Mouse (Mus musculus) neural tube, embryonic 11.5 days (tissue): ENCODE results near the gene Creb3l1. TPM values are rescaled to one million over a fixed set of nuclear protein-coding genes. Genes with fewer than 3 reads are reported as not detected.

ENCODE experiments used
- ATAC-seq: fragments of 200-750 bp; cut with Nextera tagmentation; 2 replicates; pipeline ENCODE4 v1.8.0; 2017; ENCODE audit warnings: moderate number of reproducible peaks, mild to moderate bottlenecking, moderate TSS enrichment, moderate library complexity; ENCODE audit not compliant: insufficient read depth, low FRiP score, low TSS enrichment
- DNase-seq: peaks from one replicate; pipeline ENCODE4 v3.0.0-alpha.2; 2015; ENCODE audit warnings: low spot score
- H3K27ac ChIP-seq: fragments of 300-500 bp; sonication (generic); 2 replicates; pipeline ENCODE4 v1.5.1; 2014; ENCODE audit warnings: low read depth, mild to moderate bottlenecking, low read length
- H3K27me3 ChIP-seq: fragments of 300-500 bp; sonication (generic); 2 replicates; pipeline ENCODE4 v1.6.1; 2014; ENCODE audit warnings: mild to moderate bottlenecking, low read length, mixed read lengths; ENCODE audit not compliant: control insufficient read depth, insufficient read depth
- H3K36me3 ChIP-seq: fragments of 300-500 bp; sonication (generic); 2 replicates; pipeline ENCODE4 v1.6.1; 2014; ENCODE audit warnings: mild to moderate bottlenecking, low read length, moderate library complexity, mixed read lengths; ENCODE audit not compliant: control insufficient read depth, insufficient read depth
- H3K4me1 ChIP-seq: fragments of 300-500 bp; sonication (generic); 2 replicates; pipeline ENCODE4 v1.6.1; 2014; ENCODE audit warnings: low read length, mixed read lengths; ENCODE audit not compliant: control insufficient read depth, insufficient read depth
- H3K4me2 ChIP-seq: fragments of 300-500 bp; sonication (generic); 2 replicates; pipeline ENCODE4 v1.6.1; 2014; ENCODE audit warnings: low read depth, mild to moderate bottlenecking, moderate library complexity
- H3K4me3 ChIP-seq: fragments of 300-500 bp; sonication (generic); 2 replicates; pipeline ENCODE4 v1.5.1; 2014; ENCODE audit warnings: low read depth, low read length
- H3K9ac ChIP-seq: fragments of 300-500 bp; sonication (generic); 2 replicates; pipeline ENCODE4 v1.6.1; 2014; ENCODE audit warnings: mild to moderate bottlenecking, low read length
- H3K9me3 ChIP-seq: fragments of 300-500 bp; sonication (generic); 2 replicates; pipeline ENCODE4 v1.6.1; 2016; ENCODE audit warnings: low read length; ENCODE audit not compliant: control insufficient read depth
- WGBS: fragments of 180-500 bp; shearing (Covaris S2); extraction: QIAGEN DNeasy Blood & Tissue Kit; methylation state at CpG from one replicate; pipeline ENCODE4 v1.1.7; 2014; 5-methylcytosine and 5-hydroxymethylcytosine counted together
- polyA plus RNA-seq: library from polyadenylated mRNA; unstranded; fragments of >200 nt; fragmentation: Nextera tagmentation; extraction: Ambion mirVana; gene quantifications from 2 replicates; pipeline ENCODE4 v1.2.1, GENCODE M21; 2014

Gene Creb3l1
- polyA plus RNA-seq, 1 experiment from 2014 or later, result 2.0 TPM

DNA sequence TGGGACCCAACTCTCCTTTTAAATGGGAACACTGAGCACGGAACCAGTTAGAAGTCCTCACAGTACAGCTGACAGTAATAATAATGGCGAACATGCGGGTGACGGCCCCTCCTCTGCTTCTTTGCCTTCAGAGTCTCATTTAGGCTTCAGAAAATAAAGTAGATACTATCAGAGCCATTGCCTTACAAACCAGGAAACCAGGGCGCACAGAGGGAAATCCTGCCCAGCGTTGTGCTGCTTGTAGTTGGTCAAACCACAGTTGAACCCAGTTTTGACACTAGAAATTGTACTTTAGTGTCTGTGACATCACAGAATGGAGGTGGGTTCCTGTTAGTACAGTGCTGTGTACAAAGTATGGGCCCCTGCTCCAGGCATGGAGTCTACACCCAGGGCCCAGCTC lies 10.1 kb downstream of the Creb3l1 start:
- no peaks in the 10 kb centered on the region for H3K36me3 ChIP-seq
- no peak overlapping the region for H3K27ac ChIP-seq
- H3K4me3 ChIP-seq, result no peak overlapping the region
- H3K9ac ChIP-seq, result no peak overlapping the region
- ATAC-seq (no peak), DNase-seq (no peak)
- H3K27me3 ChIP-seq, result no peaks in the 10 kb centered on the region
- no peaks in the 10 kb centered on the region for H3K9me3 ChIP-seq
- H3K4me2 ChIP-seq, result no peak overlapping the region
- no peaks in the 10 kb centered on the region for H3K4me1 ChIP-seq
- WGBS, result 90% methylated on average over 6 of the region's 6 CpGs

DNA sequence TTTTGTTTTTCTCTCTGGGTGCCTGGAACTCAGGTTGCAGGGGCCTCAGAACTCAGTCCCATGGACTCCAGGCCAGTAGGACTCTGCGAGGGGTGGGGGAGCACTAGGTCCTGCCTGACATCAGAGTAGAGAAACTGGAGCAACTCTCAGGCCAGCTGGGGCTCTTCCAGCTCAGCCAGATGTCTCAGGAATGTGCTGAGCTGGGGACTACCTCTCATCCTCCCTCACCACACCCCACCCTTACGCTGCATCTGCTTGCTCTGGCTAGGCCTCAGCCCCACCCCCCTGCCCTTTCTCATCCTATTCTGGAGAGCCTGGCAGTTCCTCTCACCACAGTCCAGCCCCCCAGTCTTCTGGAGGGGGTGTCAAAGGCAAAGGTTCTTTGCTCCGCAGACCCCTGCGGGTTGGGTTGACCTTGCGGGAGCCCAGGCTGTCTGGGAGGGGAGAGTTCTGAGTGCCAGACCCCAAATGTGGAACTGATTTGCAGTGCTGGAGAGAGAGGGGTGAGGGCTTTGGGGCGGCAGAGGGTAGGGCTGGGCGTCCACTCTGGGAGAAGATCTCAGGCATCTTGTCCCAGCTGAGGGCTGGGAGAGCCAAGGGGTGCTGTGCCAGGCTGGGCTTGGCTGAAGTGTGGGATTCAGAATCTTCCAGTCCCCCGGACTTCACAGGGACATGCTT lies 11.4 kb downstream of the Creb3l1 start:
- H3K9me3 ChIP-seq, result no peaks in the 10 kb centered on the region
- ATAC-seq, result no peak
- 38% methylated on average over 8 of the region's 8 CpGs for WGBS
- no peak overlapping the region for H3K27ac ChIP-seq
- no peak overlapping the region for H3K9ac ChIP-seq
- no peaks in the 10 kb centered on the region for H3K27me3 ChIP-seq
- no peaks in the 10 kb centered on the region; the same call in 1 of the 2 replicates for H3K4me1 ChIP-seq
- no peaks in the 10 kb centered on the region for H3K36me3 ChIP-seq
- H3K4me3 ChIP-seq, result no peak overlapping the region
- H3K4me2 ChIP-seq, result no peak overlapping the region
- peak; percentile 28 for DNase-seq

DNA sequence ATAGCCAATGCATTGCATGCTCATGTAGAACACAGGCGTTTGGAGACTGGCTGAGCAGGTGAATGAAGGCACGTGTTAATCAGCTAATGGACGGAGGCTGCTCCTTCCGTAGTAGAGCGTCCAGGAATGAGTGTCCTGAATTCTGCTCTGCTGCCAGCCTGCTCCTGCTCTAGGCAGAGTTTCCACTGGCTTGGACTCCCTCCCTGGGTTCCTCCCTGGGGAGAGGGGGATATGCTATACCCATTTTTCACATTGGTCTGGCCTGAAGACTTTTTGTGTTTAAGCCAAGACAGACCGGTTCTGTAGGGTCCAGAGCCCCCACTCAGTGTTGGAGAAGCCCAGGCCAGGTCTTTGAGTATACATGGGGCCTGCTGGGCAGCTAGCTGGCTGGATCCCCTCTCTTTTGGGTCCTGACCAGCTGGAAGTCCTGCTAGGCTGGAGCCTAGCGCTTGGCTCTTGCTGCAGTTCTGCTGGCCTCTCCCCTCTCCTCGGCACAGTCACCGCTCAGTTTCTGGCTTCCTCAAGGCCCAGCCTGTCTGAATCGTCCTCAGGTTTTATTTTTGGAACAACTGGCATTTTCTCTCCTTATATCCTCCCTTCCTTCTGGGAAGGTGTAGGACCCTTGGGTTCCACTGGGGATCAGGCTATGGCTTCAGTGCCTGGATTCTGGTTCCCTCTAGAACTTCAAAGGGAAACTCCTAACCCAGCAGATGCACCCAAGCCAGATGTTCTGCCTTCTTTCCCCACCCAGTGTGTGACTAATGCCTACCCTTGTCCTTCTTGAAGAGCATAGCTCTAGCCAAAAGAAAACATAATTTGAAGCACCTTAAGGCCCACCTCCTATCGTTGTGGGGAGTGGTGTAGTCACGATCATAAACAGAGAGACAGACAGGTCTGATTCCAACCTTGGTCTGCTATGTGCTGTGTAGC lies 12.6 kb downstream of the Creb3l1 start:
- DNase-seq (no peak), ATAC-seq (no peak)
- 85% methylated on average over 12 of the region's 12 CpGs for WGBS
- Histone ChIP-seq H3K27ac (no peak overlapping the region), H3K4me2 (no peak overlapping the region), H3K4me1 (peaks cover 6% of the 10 kb centered on the region; the same call in 1 of the 2 replicates), H3K27me3 (no peaks in the 10 kb centered on the region), H3K9me3 (no peaks in the 10 kb centered on the region), H3K9ac (no peak overlapping the region), H3K36me3 (no peaks in the 10 kb centered on the region), H3K4me3 (no peak overlapping the region)

DNA sequence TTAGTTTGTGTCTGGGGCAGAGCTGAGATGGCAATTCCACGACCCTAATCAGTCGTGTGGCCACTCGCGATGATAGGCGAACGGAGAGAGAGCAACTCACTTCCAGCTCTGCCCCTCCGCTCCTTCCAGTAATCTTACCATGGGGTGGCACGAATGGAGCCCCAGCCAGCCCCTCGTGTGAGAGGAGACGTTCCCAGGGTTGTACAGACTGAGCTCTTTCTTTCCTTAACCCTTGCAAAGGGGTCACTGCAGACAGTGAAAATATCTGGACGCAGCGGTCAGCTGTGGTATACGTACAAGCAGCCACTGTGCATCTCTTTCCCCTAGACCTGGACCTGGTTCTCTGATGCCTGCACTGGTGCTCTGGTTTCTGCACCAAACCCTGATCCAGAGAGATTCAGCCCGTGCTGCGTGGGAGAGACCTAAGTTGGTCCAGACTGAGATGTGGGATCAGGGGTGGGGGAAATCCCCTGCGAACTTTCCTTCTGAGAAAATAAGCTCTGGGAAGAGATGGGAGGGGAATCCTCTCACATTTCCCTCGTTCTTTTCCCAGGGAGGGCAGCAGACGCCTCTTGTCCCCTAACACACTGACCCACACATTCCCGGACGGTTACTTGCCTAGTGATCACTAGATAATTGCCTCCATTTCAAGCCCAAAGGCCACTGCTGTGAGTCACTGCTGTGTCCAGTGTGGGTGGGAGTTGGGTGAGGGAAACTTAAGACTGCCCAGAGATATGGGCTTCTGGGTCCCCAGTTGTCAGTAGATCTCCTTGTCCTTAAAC lies 15.5 kb downstream of the Creb3l1 start:
- peaks cover 6% of the 10 kb centered on the region; the same call in 1 of the 2 replicates for H3K4me1 ChIP-seq
- H3K27me3 ChIP-seq, result no peaks in the 10 kb centered on the region
- no peaks in the 10 kb centered on the region for H3K9me3 ChIP-seq
- peak overlapping the region; percentile 82 for H3K4me2 ChIP-seq
- peak overlapping the region; percentile 41 for H3K4me3 ChIP-seq
- H3K27ac ChIP-seq, result no peak overlapping the region
- WGBS, result 3% methylated on average over 20 of the region's 20 CpGs
- ATAC-seq (peak; percentile 29), DNase-seq (no peak)
- no peaks in the 10 kb centered on the region for H3K36me3 ChIP-seq
- H3K9ac ChIP-seq, result peak overlapping the region; percentile 60

DNA sequence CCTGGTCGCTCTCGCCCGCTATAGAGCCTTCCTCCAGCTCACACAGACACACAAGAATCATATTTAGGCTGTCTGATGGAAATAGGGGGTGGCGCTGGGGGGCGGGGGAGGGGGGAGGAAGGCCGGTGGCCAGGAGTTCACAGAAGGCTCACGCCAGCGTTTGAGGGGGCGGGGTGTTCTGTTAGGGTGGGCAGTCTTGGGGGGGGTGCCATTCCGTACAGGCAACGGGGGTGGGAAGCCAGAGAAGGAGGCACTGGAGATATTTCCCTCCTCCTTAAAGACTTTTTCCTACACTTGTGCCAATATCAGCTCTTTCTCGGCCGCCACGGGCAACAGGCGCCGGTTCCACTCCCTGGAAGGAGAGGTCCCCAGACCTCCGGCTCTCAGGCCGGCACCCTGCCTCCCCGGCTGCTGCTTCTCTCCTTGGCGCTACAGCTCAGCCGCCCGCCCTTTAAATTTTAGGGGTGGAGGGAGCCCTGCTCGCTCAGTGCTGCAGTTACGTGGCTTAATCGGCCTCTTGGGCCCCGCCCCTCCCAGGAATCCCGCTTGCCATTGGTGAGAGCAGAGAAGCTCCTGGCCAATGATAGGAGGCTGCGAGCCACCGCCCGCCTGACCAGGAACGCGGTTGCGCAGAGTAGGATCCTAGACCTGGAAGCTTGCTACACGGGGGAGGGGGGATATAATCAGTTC lies 16.2 kb downstream of the Creb3l1 start:
- Histone ChIP-seq H3K4me3 (peak overlapping the region; percentile 41), H3K27ac (0 out of 2 replicates have a peak overlapping the region, but pooled peaks have one; percentile 11), H3K4me2 (peak overlapping the region; percentile 82), H3K4me1 (peaks cover 6% of the 10 kb centered on the region; the same call in 1 of the 2 replicates), H3K9ac (peak overlapping the region; percentile 60), H3K9me3 (no peaks in the 10 kb centered on the region), H3K27me3 (no peaks in the 10 kb centered on the region), H3K36me3 (no peaks in the 10 kb centered on the region)
- under 1% methylated on average over 33 of the region's 34 CpGs for WGBS
- ATAC-seq (peak; percentile 97), DNase-seq (peak; percentile 96)

DNA sequence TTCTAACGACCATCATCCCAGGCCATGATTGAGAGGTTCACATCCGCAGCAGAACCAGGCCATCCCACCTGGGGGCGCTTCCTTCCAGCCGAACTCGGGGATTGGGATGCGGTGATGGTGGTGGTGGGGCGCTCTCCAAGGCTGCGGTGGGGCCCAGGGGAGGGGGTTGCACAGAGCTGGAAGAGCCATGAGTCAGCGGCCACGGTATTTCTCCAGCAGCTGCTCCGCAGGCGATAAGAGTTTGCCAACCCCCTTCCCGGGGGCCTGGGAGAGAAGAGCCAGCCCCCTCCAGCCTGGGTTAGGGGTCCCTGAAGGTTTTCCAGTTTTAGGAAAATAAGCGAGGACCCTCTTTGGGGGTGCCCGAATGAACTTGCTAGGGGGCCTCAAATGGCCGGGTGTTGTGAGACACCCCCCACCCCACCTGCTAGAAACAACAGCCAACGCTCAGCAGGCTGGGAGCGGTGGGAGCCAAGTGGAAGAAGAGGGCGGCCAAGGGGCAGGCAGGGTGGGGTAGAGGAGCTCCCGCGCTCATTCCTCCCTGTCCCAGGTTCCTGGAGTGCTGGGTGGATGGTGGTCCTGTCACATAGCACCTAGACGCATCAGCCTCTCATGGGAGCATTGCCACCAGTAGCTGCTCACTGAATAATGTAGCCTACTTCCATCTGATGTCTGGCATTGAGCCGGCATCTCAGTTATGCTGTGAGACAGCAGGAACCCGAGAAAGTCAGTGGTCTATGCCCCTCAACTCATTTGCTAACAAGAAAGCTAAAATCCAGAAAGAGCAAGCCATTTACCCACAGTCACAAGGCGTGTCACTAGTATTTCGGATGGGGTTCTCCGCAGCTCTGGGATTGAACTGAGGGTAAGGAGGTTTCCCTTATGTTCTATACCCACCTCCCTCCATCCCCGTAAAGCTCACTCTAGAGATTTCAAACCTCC lies 17.1 kb downstream of the Creb3l1 start:
- H3K27ac ChIP-seq, result 0 out of 2 replicates have a peak overlapping the region, but pooled peaks have one; percentile 11
- no peak for ATAC-seq
- H3K27me3 ChIP-seq, result no peaks in the 10 kb centered on the region

DNA sequence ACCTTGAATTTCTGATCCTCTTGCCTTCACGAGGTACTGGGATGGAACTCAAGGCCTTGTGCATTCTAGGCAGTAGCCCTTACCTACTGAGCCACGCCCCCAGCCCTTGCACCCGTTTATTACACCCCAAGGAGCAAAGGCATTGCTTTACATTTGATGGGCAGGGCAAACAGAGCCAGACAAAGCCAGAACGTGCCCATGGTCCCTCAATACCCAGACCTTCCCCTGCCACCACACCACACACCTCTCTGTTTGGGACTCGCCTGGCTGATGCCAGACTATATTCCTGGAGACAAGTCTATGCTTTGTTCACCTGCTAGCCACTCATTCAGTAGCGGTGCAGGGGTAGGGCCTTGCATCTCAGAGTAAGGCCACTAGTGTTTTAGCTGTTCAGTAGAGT lies 17.8 kb downstream of the Creb3l1 start:
- DNase-seq (no peak), ATAC-seq (no peak)
- Histone ChIP-seq H3K4me2 (peak overlapping the region; percentile 82), H3K27ac (no peak overlapping the region), H3K9ac (no peak overlapping the region), H3K4me3 (no peak overlapping the region), H3K9me3 (no peaks in the 10 kb centered on the region), H3K36me3 (no peaks in the 10 kb centered on the region), H3K27me3 (no peaks in the 10 kb centered on the region), H3K4me1 (peaks cover 6% of the 10 kb centered on the region; the same call in 1 of the 2 replicates)
- 41% methylated on average over 6 of the region's 6 CpGs for WGBS

More for the DNA sequence above, 17.1 kb downstream of the Creb3l1 start:
- 1% methylated on average over 28 of the region's 28 CpGs for WGBS
- peak; percentile 73 for DNase-seq
- H3K4me1 ChIP-seq, result peaks cover 6% of the 10 kb centered on the region; the same call in 1 of the 2 replicates
- no peaks in the 10 kb centered on the region for H3K9me3 ChIP-seq
- H3K4me3 ChIP-seq, result peak overlapping the region; percentile 41
- peak overlapping the region; percentile 82 for H3K4me2 ChIP-seq
- peak overlapping the region; percentile 43 for H3K9ac ChIP-seq
- H3K36me3 ChIP-seq, result no peaks in the 10 kb centered on the region
